Mouse (Mus musculus) kidney, adult 8-10 months (tissue): ENCODE data around the gene Tmtc2.
A peak's percentile ranks its signal among the peaks of the same experiment; 100 is the strongest.

Experiments
- DNase-seq, 2 experiments: peaks; one replicate each; pipeline ENCODE4 v3.0.0; 2022

Gene Tmtc2

DNA sequence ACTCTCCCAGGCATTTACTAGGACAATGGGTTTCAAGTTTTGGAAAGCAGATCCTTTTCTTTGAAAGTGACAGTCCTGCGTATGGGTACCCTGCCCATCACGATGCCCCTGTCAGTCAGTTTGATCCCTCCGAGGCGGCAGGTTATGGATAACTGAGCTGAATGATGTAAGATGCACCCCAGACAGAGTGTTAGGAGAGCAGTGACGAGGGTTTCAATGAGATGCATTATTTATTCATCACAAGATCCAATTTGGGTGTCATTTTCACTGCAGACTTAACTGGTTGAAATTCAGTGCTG lies 171.8 kb downstream of the Tmtc2 start:
- no peak for DNase-seq

DNA sequence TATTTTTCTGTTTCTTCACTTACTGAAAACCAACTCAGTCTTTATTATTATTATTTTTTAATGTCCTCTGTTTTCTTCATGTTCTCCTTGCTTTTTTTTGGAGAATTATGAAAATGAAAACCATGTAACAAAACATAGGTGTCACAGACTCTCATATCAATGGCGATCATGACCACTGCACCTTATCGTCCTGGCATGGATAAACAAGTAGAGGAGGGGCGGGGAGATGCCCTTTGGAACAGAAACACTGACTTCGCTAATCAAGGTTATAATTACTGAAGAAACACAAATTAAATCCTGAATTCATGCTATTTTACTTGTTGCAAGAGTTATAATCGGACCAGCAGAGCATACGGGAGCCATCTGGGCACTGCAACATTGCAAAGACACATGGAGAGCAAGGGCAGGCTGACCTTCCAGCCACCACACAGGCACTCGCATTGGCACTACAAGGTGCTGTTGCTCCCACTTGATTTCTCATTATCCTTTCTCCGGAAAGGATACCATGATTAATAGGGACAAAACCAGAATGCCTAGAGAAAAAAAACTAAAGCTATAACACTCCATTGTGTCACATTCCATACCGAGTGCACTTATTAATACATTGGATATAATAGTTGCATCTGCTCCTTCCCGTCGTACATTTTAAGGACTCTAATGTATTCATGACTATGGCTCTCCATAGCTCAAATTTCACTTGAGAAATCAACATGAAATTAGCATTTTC lies 172.3 kb downstream of the Tmtc2 start:
- no peak for DNase-seq

DNA sequence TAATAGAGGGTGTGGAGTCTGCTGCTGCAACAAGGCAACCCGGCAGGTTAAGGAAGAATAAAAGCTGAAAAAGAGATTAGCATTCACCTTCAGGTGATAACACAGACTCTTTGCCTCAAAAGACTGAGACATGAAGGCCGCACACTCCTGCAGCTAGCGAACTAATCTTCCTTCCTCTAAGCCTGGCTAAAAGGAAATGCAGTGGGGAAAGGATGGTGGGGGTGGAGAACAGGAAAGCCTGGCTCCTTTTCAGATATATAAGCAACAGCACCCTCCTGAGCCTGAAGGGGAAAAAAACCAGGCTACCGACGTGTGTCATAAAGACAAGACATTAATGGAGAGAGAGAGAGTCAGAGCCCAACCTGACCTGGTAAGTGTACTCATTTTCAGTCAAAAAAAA lies 174.9 kb downstream of the Tmtc2 start:
- no peak for DNase-seq

DNA sequence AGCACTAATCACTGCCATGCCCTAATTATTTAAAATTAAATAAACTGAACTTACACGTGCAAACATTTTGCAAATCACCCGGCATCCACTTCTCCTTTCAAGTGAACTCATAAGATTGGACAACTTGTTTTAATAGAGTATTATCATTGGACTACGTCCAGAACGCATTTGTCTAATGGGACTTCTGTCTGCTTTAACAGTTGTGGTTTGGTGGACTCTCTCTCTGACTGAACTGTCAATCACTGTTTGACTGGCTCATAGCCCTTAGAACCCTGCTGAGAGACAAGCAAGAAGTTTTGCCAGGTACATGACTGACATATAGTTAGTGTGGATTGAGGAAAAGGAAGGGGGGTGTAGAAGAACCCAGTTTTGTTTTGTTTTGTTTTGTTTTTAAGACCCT lies 190.2 kb downstream of the Tmtc2 start:
- no peak for DNase-seq

DNA sequence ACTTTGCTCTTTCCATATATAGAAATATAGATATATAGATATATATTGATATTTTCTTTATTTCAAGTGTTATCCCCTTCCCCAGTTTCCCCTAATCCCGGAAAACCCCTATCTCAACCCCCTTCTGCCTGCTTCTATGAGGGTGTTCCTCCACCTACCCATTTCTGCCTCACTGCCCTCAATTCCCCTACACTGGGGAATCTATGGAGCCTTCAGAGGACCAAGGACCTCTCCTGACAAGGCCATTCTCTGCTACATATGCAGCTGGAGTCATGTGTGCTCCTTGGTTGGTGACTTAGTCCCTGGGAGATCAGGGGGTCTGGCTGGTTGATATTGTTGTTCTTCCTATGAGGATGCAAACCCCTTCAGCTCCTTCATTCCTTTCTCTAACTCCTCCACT lies 192.5 kb downstream of the Tmtc2 start:
- no peak for DNase-seq

DNA sequence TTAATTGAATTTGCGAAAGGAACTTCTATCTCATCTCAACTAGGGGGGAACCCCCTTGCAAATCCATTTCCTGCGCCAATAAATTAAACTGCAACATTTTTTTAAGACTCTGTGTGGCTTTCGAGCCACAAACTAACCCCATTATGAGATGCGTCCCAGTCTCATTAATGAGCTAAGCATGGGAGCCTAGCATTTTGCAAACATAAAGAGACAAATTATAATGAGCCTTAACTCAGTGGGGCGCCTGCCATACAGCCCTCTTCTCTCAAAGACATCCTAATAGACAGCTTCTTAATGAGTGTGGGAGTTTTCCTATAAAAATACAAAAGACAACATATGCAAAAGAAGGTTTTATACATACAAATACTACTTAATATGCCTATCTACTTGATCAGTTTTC lies 193.0 kb downstream of the Tmtc2 start:
- DNase-seq: no peak

DNA sequence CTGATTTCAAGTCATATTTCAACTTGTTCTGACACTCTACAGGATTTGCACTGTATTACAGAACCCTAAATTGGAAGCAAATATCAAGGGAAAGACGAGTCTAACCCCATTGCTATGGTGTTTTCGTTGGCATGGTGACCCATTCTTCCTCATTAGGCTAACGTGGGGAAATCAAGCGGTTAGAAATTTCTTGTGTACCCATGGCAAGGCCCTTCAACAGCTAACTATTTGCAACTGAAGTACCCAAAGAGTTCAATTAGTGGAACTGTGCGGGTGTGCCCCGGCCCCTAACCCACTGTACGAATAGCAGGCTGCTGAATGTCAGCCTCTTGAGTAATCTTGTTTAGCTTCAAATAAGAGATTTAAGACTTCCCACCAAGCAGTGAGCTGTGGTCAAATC lies 193.7 kb downstream of the Tmtc2 start:
- no peak for DNase-seq

DNA sequence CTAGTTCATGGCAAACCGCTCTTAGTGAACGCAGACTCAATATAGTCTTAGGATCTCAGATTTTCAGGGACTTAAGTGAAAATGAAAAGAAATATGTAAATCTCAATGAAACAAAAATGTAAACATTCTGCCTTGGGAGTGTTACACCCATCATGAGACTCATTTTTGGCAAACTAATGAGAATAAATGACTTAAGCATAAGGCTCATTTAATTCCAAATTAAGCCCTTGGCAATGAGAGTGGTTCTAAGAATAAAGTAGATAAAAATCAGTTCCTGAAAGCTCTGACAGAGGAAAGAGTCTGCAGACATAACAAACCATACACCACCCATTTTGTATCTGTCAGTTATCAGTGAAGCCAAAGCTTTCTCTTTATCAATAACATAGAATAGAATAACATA lies 196.5 kb downstream of the Tmtc2 start:
- no peak for DNase-seq

DNA sequence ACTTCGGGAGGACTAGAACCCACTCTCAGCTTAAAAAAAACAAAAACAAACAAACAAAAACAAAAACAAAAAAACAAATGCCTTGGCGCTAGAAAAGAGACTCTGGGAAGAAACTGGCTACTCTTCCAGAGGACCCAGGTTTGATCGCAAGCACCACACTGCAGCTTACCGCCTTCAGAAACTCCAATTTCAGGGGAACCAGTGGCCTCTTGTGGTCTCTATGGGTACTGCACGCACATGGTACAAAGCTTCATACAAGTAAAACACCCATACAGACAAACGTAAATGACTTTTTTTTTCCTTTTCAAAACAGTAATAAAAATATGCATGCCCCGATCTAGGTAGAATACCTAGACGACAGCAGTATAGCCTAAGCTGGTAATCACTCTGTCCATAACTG lies 201.0 kb downstream of the Tmtc2 start:
- peak in 1 of 2 experiments; percentile 19 for DNase-seq

DNA sequence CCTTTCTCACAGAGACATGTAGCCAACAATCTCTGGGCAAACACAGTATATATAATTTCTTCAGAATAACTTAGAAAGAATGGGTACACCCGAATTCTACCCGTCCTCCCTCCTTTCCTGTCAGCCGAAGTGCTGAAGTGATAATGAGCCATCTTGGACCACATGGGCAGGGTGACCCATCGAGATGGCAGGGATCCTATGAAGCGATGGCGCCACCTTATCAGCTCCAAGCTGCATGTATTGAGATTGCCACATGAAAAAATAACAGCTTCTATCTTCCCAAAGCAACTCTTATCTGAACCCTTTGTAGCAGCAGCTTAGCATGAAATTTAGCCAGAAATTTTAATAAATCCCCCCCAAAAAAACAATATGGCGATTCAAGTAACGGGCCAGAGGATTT lies 206.0 kb downstream of the Tmtc2 start:
- DNase-seq: no peak

DNA sequence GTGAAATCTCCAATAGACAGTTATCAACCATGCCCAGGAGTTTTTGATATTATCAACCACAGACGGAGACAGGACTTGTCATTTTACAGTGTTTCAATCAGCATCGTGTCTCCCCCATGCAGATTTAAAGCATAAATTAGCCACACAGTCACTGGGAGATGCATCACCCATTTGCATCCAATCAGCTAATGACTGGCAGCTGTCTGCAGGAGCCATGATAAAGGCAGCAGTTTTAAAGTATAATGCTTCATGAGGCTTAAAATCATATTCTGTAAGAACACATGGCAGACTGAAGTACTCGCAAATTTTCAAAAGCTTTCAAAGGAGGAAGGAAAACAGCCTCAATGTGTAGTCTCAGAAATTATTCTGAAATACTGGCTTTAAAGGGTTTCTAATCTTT lies 209.8 kb downstream of the Tmtc2 start:
- DNase-seq: no peak

DNA sequence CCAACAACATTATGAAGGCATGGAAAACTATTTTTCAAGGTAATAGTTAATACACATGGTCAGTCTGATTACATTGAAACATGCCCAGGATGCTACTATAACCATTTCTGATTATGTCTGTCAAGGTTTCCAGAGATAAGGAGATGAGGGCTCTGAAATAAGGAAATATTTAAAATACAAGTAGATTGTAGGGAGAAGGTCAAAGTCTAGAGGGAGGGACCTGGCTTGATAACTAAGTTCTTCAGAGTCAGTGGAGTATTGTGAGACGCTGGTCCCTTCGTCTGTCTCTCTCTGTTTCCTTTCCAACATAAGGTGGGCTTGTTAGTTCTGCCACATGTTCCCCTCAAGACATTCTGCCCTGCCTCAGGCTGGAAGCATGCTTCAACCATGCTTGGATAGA lies 223.9 kb downstream of the Tmtc2 start:
- DNase-seq: no peak

DNA sequence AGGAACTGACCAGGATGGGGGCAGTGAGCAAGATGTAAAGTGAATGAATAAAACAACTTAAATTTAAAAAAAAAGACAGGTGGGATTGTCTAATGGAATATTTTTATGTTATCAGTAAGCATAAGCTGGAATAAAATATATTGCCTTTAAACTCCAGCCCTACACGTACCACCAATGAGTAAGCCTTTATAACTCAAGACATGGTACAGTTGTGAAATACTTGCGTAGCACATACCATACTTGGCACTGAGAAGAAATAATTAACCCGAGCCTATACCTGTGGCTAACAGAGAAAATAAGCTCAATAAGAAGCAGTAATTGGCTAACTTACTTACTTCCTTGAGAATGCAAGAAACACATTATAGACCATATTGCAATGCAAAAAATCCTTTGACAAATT lies 228.3 kb downstream of the Tmtc2 start:
- no peak for DNase-seq

DNA sequence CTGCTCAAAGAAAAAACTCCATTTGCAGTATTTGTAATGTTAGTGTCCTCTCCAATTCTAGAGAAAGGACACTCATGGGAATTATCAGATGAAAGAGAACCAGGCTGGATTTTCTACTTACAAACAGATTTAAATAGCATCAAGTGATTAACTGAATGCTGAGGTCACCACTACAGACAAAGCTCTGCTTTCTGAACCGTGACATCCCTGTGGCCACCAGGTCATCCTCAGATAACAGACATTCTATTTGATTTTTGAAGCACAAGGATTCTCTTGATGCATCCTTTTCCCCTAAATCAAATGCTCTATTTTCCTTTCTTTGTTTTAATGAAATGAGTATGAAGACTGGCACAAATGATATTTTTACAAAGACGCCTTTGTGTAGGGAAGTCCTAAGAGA lies 241.4 kb downstream of the Tmtc2 start:
- DNase-seq: no peak

DNA sequence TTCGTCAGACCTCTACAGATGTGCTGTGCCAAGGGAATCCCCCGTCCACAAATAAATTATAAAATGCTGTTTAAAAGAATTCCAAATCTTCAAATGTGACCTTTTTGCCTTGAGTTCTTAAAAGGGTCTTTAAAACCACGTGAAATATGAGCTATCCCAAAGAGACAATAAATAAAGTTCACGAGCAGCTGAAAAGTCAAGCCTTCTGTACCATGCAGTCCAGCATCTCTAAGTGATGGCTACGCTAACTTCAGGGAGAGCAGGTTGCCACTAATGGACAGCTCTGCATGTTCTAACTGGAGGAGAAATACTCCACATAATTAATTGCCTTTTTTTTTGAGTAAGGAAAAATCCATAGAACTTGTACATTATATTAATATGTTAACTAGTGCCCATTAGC lies 243.9 kb downstream of the Tmtc2 start:
- no peak for DNase-seq

DNA sequence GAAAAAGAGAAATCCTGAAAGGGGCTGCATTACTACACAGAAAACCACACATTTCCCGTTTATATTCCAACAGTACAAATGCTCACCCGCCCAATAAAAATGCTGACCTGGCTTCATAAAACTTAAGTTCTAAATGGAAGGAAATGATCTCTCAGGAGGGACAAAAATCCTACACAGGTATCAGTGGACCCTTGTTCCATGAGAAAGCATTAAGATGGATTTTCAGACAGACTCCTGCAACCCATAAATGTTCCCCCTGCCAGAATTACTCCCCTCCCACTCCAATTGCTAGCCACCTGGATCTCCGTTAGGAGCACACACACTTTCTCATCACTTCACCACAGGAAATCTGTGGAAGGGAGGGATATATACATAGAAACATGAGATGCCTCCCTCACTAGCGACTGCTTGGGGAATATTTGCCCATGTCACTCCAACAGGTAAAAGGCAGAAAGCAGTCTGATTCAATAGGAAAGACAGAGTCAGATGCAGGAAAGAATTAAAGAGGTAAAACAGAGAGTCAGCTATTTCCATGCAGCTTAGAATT lies 250.5 kb downstream of the Tmtc2 start:
- DNase-seq: no peak

DNA sequence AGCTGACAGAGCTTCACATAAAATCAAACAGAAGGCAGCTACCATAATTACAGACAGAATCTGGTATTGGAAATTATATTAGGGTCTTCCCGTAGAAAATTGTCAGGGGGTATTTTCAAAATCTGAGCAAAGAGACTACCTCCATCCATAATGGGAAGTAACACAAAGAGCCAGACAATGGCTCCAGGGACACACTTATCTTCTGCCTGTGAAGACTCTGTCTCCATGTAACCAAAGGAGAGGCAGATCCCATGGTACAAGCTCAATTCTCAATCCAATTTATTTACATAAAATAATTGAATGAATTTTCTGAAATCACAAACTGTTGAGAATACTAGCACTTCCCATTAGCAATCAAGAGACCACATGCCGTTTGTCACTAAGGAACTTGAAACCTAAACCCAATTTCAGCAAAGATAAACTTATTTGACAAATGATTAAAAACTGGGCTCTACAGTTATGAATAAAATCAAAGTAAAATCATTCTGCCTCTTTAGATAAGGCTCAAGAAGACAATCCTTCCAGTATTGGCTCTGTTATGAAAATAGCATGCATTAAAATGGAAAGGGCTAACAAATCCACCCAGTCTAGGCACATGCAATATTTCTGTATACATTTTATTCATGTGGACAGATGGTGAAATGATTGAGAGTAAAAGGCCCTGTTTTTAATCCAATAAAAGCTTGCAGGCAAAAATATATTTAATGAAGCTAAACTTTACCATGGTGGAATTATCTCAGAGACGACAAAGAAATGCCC lies 254.8 kb downstream of the Tmtc2 start:
- no peak for DNase-seq

DNA sequence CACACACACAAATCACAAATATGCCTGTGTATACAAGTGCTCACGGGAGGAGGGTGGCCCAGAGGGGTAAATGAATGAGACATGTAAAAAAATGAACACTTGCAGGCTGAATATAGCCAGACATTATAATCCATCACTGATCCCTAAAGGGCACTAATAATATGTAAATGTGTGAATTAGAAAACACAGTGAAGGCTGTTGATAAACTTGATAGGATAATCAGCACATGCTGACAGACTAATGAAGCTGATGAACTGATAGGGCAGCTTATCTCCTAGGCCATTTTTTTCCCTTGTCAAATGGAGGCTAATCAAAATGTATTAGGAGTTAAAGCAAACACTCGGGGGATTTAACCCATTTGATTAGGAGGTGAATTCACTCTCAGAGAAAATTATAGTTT lies 255.4 kb downstream of the Tmtc2 start:
- DNase-seq: no peak

DNA sequence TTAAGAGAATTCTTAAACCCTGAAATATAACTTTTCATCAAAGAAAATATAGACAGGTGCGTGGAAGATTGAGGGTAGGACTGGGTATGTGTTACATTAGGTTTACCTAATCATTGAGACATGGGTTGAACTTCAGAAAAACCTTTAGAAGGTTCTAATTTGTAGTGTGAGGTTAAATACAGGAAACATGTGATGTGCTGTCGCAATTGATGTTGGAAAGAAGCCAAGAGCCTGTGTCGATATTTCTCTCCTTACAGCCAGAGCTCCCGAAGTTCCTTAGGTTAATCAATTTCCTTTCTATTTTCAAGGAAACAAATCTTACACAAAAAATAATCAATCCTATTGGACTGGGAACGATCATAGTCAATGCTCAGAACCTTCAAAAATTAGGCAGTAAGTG lies 261.3 kb downstream of the Tmtc2 start:
- no peak for DNase-seq

DNA sequence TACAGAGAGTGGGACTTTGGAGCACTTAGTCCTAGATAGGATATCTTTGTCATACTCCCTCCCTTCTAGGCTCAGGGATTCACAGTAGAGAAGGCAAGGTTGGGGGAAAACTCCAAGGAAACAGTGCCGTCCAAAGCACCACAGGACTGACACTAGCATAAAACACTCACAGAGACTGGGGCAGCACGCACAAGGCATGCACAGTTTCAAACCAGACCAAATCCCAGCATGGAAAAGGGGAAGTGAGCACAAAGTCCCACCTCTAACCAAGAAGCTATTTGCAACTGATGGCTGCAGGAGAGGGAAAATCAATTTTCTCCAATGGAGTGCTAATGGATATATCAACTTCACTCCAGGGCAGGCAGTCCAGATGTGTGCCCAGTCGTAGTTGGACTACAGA lies 276.7 kb downstream of the Tmtc2 start:
- DNase-seq: no peak

DNA sequence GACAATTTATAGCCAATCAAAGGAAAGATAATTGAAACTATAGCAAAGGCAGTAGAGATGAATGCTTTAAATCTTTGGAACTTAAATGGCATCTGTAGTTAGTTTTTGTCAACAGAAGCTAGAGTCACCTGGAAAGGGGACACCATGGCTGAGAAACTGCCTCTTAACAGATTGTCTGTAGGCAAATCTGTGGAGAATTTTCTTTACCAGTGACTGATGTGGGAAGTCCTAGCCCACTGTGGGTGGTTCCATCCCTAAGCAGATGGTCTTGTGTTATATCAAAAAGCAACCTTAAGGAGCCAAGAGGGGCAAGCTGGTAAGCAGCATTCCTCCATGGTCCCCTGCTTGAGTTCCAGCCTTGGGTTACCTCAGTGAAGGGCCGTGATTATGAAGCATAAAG lies 281.3 kb downstream of the Tmtc2 start:
- no peak for DNase-seq

DNA sequence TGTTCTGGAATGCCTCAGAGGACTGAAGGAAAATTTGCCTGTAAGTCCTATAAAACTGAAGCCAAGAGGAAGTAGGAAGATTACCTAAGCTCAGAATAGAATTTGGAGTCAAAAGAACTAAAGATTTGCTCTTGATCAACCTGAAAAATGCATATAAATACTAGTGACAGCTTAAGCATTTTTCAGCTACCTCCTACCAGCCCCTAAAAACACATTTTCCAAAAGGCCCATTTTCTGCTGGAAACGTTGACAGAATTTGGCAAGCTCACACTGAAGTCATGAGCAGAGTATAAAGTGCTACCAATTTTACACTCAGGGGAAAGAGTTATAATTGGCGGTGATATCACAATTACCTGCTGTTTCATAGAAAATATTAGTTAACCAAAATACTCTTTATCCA lies 285.8 kb downstream of the Tmtc2 start:
- DNase-seq: no peak

DNA sequence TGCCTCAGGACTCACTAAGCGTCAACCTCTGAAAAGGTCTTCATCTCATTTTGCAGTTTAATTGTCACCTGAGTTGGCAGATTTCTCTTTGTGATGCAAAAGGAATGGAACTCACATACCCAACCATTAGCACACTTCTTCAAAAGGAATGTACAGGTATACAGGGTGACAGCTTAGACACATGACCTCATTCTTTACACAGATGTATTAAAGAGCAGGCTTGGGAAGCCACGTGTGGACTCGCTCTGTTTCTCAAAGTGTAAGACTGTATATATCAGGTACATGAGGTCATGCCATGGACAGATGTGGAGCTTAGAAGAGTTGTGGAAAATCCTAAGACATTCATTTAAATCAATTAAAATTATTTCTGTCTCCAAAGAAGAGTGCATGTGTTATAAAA lies 286.7 kb downstream of the Tmtc2 start:
- no peak for DNase-seq

DNA sequence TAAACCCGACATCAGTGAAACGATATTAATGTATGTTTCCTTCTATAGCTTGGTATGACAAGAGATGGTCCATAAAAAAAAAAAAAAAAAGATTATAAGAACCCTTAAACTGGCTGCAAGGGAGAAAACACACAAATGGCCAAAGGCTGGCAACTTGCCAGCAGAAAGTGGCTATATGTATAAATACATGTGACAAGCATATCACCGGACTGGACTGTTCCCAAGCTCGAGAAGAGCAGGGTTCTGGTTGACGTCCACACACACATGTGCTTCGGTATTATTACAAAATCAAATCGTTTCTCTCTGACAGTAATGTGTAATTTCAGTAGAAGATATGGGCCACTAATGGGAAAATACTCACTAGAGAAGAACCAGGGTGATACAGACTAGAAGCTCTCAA lies 287.2 kb downstream of the Tmtc2 start:
- DNase-seq: no peak

DNA sequence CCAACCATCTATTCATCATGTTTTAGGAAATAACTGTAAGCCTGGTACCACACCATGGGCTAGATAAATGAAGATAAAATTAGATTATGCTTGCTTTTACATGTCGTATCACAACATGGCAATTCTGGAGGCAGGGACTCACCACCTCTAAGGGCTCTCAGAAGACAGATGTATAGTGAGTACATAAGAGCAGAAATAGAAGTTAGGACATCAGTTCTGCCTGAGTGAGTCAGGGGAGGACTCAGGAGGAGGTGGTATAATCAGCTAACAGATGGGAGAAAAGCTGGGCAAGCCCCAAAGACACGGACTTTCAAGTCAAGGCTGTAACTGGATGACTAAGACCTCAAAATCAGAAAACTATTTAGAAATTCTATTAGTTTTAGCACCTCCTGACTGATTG lies 288.0 kb downstream of the Tmtc2 start:
- no peak for DNase-seq
